In the genomic region with DNA sequence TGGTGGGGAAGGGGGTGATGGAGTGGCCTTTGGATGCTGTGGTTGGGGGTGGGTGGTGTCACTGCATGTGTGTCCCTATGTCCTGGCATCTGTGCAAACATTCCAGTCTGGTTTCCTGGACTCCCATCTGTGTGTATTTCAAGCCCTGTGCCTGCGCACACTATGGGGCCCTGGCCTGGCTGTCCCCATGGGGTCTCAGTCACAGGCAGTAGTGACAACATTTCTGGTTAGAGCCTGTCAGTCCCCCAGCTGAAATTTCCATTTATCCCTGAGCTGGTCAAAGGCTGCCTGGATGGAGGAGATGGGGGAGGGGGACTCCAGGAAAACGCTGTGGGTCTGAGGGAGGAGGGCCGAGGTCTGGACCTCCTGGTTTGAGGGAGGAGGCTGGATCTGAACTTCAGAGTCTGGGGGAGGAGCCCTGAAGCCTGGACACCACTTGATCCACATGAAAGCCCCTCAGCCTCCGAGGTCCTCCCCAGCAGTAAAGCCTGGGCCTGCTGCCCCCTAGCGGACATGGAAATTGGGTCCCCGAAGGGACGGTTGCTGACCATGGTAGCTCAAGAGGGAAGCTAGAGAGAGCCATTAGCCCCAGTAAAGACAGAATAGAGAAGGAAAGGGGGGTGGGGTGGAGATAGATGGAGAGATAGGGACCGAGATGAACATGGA, we compare ENCODE assay signal across 9 mouse cellular contexts. TPM values are rescaled to one million over a fixed set of nuclear protein-coding genes. Genes with fewer than 3 reads are reported as not detected.
DNase-seq lines count a peak whose midpoint lies in the region; ATAC-seq and TF ChIP-seq lines count a peak whose summit lies in the region.
"Had no signal": no experiment of that assay in that cellular context is flagged by ENCODE, and none has a peak within 500 bp of the region (broad histone marks: within the 10 kb centered on the region; RNA-seq: fewer than 3 reads in every experiment).

No protein-coding gene starts in this region.

- no peak overlapping the region for H3ac ChIP-seq in myocyte (ENCODE audit: control insufficient read depth, insufficient read length)

- peak; percentile 64; the same call in 1 of the 2 replicates for TF ChIP-seq CTCF in testis, adult 2 months (IDR thresholded peaks at IDR 0.05; ENCODE audit: control insufficient read depth, insufficient read depth, insufficient replicate concordance, low read depth, low read length)

- H3K4me1 ChIP-seq in testis, adult 2 months (ENCODE audit: control insufficient read depth, insufficient read depth, low read length): peaks cover 4% of the 10 kb centered on the region
- H3K4me1 ChIP-seq in liver, embryonic 11.5 days (replicated peaks; ENCODE audit: control insufficient read depth, insufficient read depth, low read length): peaks cover 3% of the 10 kb centered on the region; the same call in 1 of the 2 replicates

- no peak for DNase-seq in testis, postnatal 14 days (ENCODE audit: low spot score)
- peak; percentile 92 to 95 for DNase-seq in cerebellum, postnatal 10 days
- DNase-seq in gastrocnemius, postnatal 10 days: peak; percentile 83
- DNase-seq in liver, embryonic 11.5 days (ENCODE audit: low spot score): peak; percentile 78
- DNase-seq in thymus, adult 18-20 months: peak; percentile 43 to 53

- TF ChIP-seq POLR2A in testis, adult 2 months (IDR thresholded peaks at IDR 0.05; ENCODE audit: control insufficient read depth, low read depth, low read length): no peak
- no peak for TF ChIP-seq POLR2A in myocyte (IDR thresholded peaks at IDR 0.05; ENCODE audit: insufficient read length, low read depth)

- 1% methylated on average over 8 of the region's 8 CpGs for WGBS in liver, embryonic 11.5 days

- H3K79me2 ChIP-seq in myocyte (ENCODE audit: control insufficient read depth, insufficient read depth): no peaks in the 10 kb centered on the region

- H3K9ac ChIP-seq in liver, embryonic 11.5 days (ENCODE audit: low read depth, low read length): no peak overlapping the region
- H3K9ac ChIP-seq: embryonic facial prominence, embryonic 15.5 days had no signal

- H3K4me3 ChIP-seq in testis, adult 2 months (ENCODE audit: control insufficient read depth, low read depth, low read length): no peak overlapping the region
- no peak overlapping the region for H3K4me3 ChIP-seq in liver, embryonic 11.5 days (ENCODE audit: low read depth, low read length)
- H3K4me3 ChIP-seq in myocyte: no peak overlapping the region
- H3K4me3 ChIP-seq: embryonic facial prominence, embryonic 15.5 days had no signal

- no peaks in the 10 kb centered on the region for H3K36me3 ChIP-seq in testis, adult 2 months (ENCODE audit: control insufficient read depth, insufficient read depth, low read length)
- H3K36me3 ChIP-seq in liver, embryonic 11.5 days (ENCODE audit: control insufficient read depth, insufficient read depth, low read length): no peaks in the 10 kb centered on the region
- no peaks in the 10 kb centered on the region for H3K36me3 ChIP-seq in myocyte (ENCODE audit: control insufficient read depth, insufficient read depth)
- H3K36me3 ChIP-seq: embryonic facial prominence, embryonic 15.5 days had no signal

- no peak overlapping the region for H3K4me2 ChIP-seq in liver, embryonic 11.5 days
- no peak overlapping the region for H3K4me2 ChIP-seq in myocyte (ENCODE audit: low read depth)
- H3K4me2 ChIP-seq: embryonic facial prominence, embryonic 15.5 days had no signal

- peak; percentile 32 for ATAC-seq in inflammation-experienced regulatory T-cells, adult 6 months
- peak; percentile 58; the same call in 1 of the 2 replicates for ATAC-seq in liver, embryonic 11.5 days (replicated peaks; ENCODE audit: low FRiP score)

- H3K27me3 ChIP-seq in testis, adult 2 months (ENCODE audit: control insufficient read depth, insufficient read depth, low read length): no peaks in the 10 kb centered on the region; the same call in 1 of the 2 replicates
- H3K27me3 ChIP-seq in liver, embryonic 11.5 days (replicated peaks; ENCODE audit: control insufficient read depth, insufficient read depth, low read length): peaks cover 100% of the 10 kb centered on the region
- peaks cover 98% of the 10 kb centered on the region for H3K27me3 ChIP-seq in myocyte (ENCODE audit: control insufficient read depth, insufficient read depth, insufficient read length)

- H3K9me3 ChIP-seq in liver, embryonic 11.5 days (ENCODE audit: control insufficient read depth, low read length): no peaks in the 10 kb centered on the region
- H3K9me3 ChIP-seq: embryonic facial prominence, embryonic 15.5 days had no signal

- H3K27ac ChIP-seq in testis, adult 2 months (ENCODE audit: control insufficient read depth, insufficient read depth, low read depth, low read length): no peak overlapping the region
- no peak overlapping the region for H3K27ac ChIP-seq in liver, embryonic 11.5 days (ENCODE audit: low read depth, low read length)
- H3K27ac ChIP-seq: embryonic facial prominence, embryonic 15.5 days had no signal

TF ChIP-seq in myocyte, 11 proteins besides CTCF, POLR2A, EP300 and RAD21:
- TF ChIP-seq USF1 (IDR thresholded peaks at IDR 0.05; ENCODE audit: low read depth) (no peak), TCF12 (IDR thresholded peaks at IDR 0.05; ENCODE audit: insufficient read depth, poor library complexity, severe bottlenecking) (no peak), REST (IDR thresholded peaks at IDR 0.05; ENCODE audit: insufficient read depth, insufficient read length) (peak; percentile 68)

RNA-seq across cellular contexts. Expression of gene Gm4881, which starts 5.8 kb away (rescaled TPM):
- 1.3 and 1.6 TPM in 2 replicates for polyA plus RNA-seq in testis, adult 2 months (2012; rRNA removed)
- not detected for total RNA-seq in gastrocnemius, postnatal 10 days (2021)
- polyA plus RNA-seq in inflammation-experienced regulatory T-cells, adult 6 months (2017; shearing (Covaris generic)): not detected
- not detected in 2 replicates for polyA plus RNA-seq in liver, embryonic 11.5 days (2014; fragmentation: Nextera tagmentation; extraction: Ambion mirVana)
- polyA plus RNA-seq in myocyte (2012; fragmentation: generic; extraction: Trizol): not detected
- polyA plus RNA-seq: embryonic facial prominence, embryonic 15.5 days had no signal

RNA-seq across cellular contexts. Expression of gene Rabac1, which starts 22.5 kb away (rescaled TPM):
- polyA plus RNA-seq in testis, adult 2 months (2012; rRNA removed): 377 and 423 TPM in 2 replicates
- 100 to 1,000 TPM; 163 to 166 TPM for total RNA-seq in gastrocnemius, postnatal 10 days (2021)
- 100 to 1,000 TPM; 119 to 244 (median 236) TPM for polyA plus RNA-seq in inflammation-experienced regulatory T-cells, adult 6 months (2017; shearing (Covaris generic))
- 91.3 and 101 TPM in 2 replicates for polyA plus RNA-seq in liver, embryonic 11.5 days (2014; fragmentation: Nextera tagmentation; extraction: Ambion mirVana)
- 309 TPM for polyA plus RNA-seq in myocyte (2012; fragmentation: generic; extraction: Trizol)

RNA-seq across cellular contexts. Expression of gene Arhgef1, which starts 47.4 kb away (rescaled TPM):
- polyA plus RNA-seq in testis, adult 2 months (2012; rRNA removed): 39.6 and 40.8 TPM in 2 replicates
- 10 to 100 TPM; 40.7 to 64.0 TPM for total RNA-seq in gastrocnemius, postnatal 10 days (2021)
- polyA plus RNA-seq in inflammation-experienced regulatory T-cells, adult 6 months (2017; shearing (Covaris generic)): 100 to 1,000 TPM; 112 to 198 (median 176) TPM
- 98.6 and 103 TPM in 2 replicates for polyA plus RNA-seq in liver, embryonic 11.5 days (2014; fragmentation: Nextera tagmentation; extraction: Ambion mirVana)
- polyA plus RNA-seq in myocyte (2012; fragmentation: generic; extraction: Trizol): 51.4 TPM

RNA-seq across cellular contexts. Expression of gene Cd79a, which starts 52.9 kb away (rescaled TPM):
- polyA plus RNA-seq in testis, adult 2 months (2012; rRNA removed): 0.15 and 0.16 TPM in 2 replicates
- 1 to 10 TPM in 1 of 2 experiments, under 1 TPM in 1; 0.21 to 1.6 TPM for total RNA-seq in gastrocnemius, postnatal 10 days (2021)
- 10 to 100 TPM in 2 of 3 experiments, 1 to 10 TPM in 1; 2.2 to 13.5 (median 10.8) TPM for polyA plus RNA-seq in inflammation-experienced regulatory T-cells, adult 6 months (2017; shearing (Covaris generic))
- 0.12 TPM in 1 of 2 replicates, not detected in the other for polyA plus RNA-seq in liver, embryonic 11.5 days (2014; fragmentation: Nextera tagmentation; extraction: Ambion mirVana)
- 0.12 TPM for polyA plus RNA-seq in myocyte (2012; fragmentation: generic; extraction: Trizol)

RNA-seq across cellular contexts. Expression of gene Atp1a3, which starts 55.7 kb away (rescaled TPM):
- 0.38 and 0.44 TPM in 2 replicates for polyA plus RNA-seq in testis, adult 2 months (2012; rRNA removed)
- 1 to 10 TPM; 1.9 to 4.0 TPM for total RNA-seq in gastrocnemius, postnatal 10 days (2021)
- polyA plus RNA-seq in inflammation-experienced regulatory T-cells, adult 6 months (2017; shearing (Covaris generic)): 1 to 10 TPM in 2 of 3 experiments, under 1 TPM in 1; 0.62 to 3.6 (median 3.4) TPM
- 1.4 and 1.5 TPM in 2 replicates for polyA plus RNA-seq in liver, embryonic 11.5 days (2014; fragmentation: Nextera tagmentation; extraction: Ambion mirVana)
- 6.6 TPM for polyA plus RNA-seq in myocyte (2012; fragmentation: generic; extraction: Trizol)
